Mouse (Mus musculus): Measurements from ENCODE around the gene Armc8. TPM values are rescaled to one million over a fixed set of nuclear protein-coding genes. Genes with fewer than 3 reads are reported as not detected.
"Not testable (repeated sequence)": the region's sequence is repeated elsewhere in the genome, so short reads cannot be mapped to it uniquely, and the experiment has no call there.

Gene Armc8
- polyA plus RNA-seq (2015; fragmentation: Nextera tagmentation; extraction: Ambion mirVana), result 24.3 and 25.0 TPM in 2 replicates

- WGBS, result under 1% methylated on average over 68 of the region's 70 CpGs
- Histone ChIP-seq H3K9ac (replicated peaks; ENCODE audit: low read length) (peak within 1 kb of the TSS; percentile 90), H3K4me2 (replicated peaks; ENCODE audit: low read depth, low read length) (peak within 1 kb of the TSS; percentile 92), H3K27ac (ENCODE audit: low read length) (peak within 1 kb of the TSS; percentile 97), H3K9me3 (ENCODE audit: low read length) (no peaks in the 10 kb centered on the region), H3K4me3 (ENCODE audit: low read length) (peak within 1 kb of the TSS; percentile 96), H3K27me3 (ENCODE audit: insufficient read depth, low read length) (no peaks in the 10 kb centered on the region; the same call in 1 of the 2 replicates), H3K4me1 (ENCODE audit: insufficient read depth, low read length) (peaks cover 14% of the 10 kb centered on the region), H3K36me3 (ENCODE audit: insufficient read depth, low read length) (no peaks in the 10 kb centered on the region)
- peak; percentile 95 for ATAC-seq (ENCODE audit: low FRiP score, low TSS enrichment)
These were observed at the start of gene Armc8 for GRCm38 (mm10) chr9:99568347-99569070. TSS of gene Armc8 (minus strand) at chr9:99568899.

- Histone ChIP-seq H3K27ac (ENCODE audit: low read length) (no peak within 1 kb of the TSS), H3K4me1 (ENCODE audit: insufficient read depth, low read length) (no peaks in the 10 kb centered on the region), H3K27me3 (ENCODE audit: insufficient read depth, low read length) (peaks cover 4% of the 10 kb centered on the region; the same call in 1 of the 2 replicates), H3K4me2 (replicated peaks; ENCODE audit: low read depth, low read length) (no peak within 1 kb of the TSS), H3K9me3 (ENCODE audit: low read length) (no peaks in the 10 kb centered on the region), H3K4me3 (ENCODE audit: low read length) (no peak within 1 kb of the TSS), H3K36me3 (ENCODE audit: insufficient read depth, low read length) (no peaks in the 10 kb centered on the region), H3K9ac (replicated peaks; ENCODE audit: low read length) (no peak within 1 kb of the TSS)
- 47% methylated on average over 2 of the region's 2 CpGs for WGBS
- no peak for ATAC-seq (ENCODE audit: low FRiP score, low TSS enrichment)
These were observed 43.5 kb upstream of the Armc8 start, which contains the start of gene A4gnt for GRCm38 (mm10) chr9:99612202-99612601. TSS of gene A4gnt (plus strand) at chr9:99612502.

GRCm38 (mm10) chr9:99603566-99603965, 34.9 kb upstream of the Armc8 start:
- H3K4me2 ChIP-seq (replicated peaks; ENCODE audit: low read depth, low read length), result no peak overlapping the region
- no peaks in the 10 kb centered on the region for H3K9me3 ChIP-seq (ENCODE audit: low read length)
- H3K9ac ChIP-seq (replicated peaks; ENCODE audit: low read length), result no peak overlapping the region
- no peak overlapping the region for H3K27ac ChIP-seq (ENCODE audit: low read length)
- no peak overlapping the region for H3K4me3 ChIP-seq (ENCODE audit: low read length)
- H3K36me3 ChIP-seq (ENCODE audit: insufficient read depth, low read length), result no peaks in the 10 kb centered on the region
- 47% methylated on average over 2 of the region's 2 CpGs for WGBS
- no peaks in the 10 kb centered on the region for H3K4me1 ChIP-seq (ENCODE audit: insufficient read depth, low read length)
- no peaks in the 10 kb centered on the region for H3K27me3 ChIP-seq (ENCODE audit: insufficient read depth, low read length)
- ATAC-seq (ENCODE audit: low FRiP score, low TSS enrichment), result no peak

- H3K4me1 ChIP-seq (ENCODE audit: insufficient read depth, low read length); H3K27me3 ChIP-seq (ENCODE audit: insufficient read depth, low read length); H3K4me2 ChIP-seq (replicated peaks; ENCODE audit: low read depth, low read length); H3K9ac ChIP-seq (replicated peaks; ENCODE audit: low read length); H3K27ac ChIP-seq (ENCODE audit: low read length); H3K4me3 ChIP-seq (ENCODE audit: low read length); H3K9me3 ChIP-seq (ENCODE audit: low read length); H3K36me3 ChIP-seq (ENCODE audit: insufficient read depth, low read length); ATAC-seq (ENCODE audit: low FRiP score, low TSS enrichment): not testable (repeated sequence)
- 95% methylated on average over 6 of the region's 6 CpGs for WGBS
These were observed 30.4 kb upstream of the Armc8 start for GRCm38 (mm10) chr9:99599127-99599526.

GRCm38 (mm10) chr9:99591144-99591543, 22.4 kb upstream of the Armc8 start:
- Histone ChIP-seq H3K27ac (ENCODE audit: low read length) (no peak overlapping the region), H3K9me3 (ENCODE audit: low read length) (no peaks in the 10 kb centered on the region), H3K36me3 (ENCODE audit: insufficient read depth, low read length) (no peaks in the 10 kb centered on the region), H3K4me1 (ENCODE audit: insufficient read depth, low read length) (no peaks in the 10 kb centered on the region), H3K27me3 (ENCODE audit: insufficient read depth, low read length) (no peaks in the 10 kb centered on the region), H3K4me3 (ENCODE audit: low read length) (no peak overlapping the region), H3K9ac (replicated peaks; ENCODE audit: low read length) (no peak overlapping the region), H3K4me2 (replicated peaks; ENCODE audit: low read depth, low read length) (no peak overlapping the region)
- no peak for ATAC-seq (ENCODE audit: low FRiP score, low TSS enrichment)
- WGBS, result 72% methylated on average over 8 of the region's 8 CpGs

GRCm38 (mm10) chr9:99587505-99588202, 19.0 kb upstream of the Armc8 start:
- Histone ChIP-seq H3K9ac (replicated peaks; ENCODE audit: low read length) (no peak overlapping the region), H3K4me3 (ENCODE audit: low read length) (no peak overlapping the region), H3K4me2 (replicated peaks; ENCODE audit: low read depth, low read length) (no peak overlapping the region), H3K27me3 (ENCODE audit: insufficient read depth, low read length) (no peaks in the 10 kb centered on the region), H3K9me3 (ENCODE audit: low read length) (no peaks in the 10 kb centered on the region), H3K27ac (ENCODE audit: low read length) (no peak overlapping the region), H3K36me3 (ENCODE audit: insufficient read depth, low read length) (peaks cover 12% of the 10 kb centered on the region), H3K4me1 (ENCODE audit: insufficient read depth, low read length) (no peaks in the 10 kb centered on the region)
- 31% methylated on average over 8 of the region's 8 CpGs for WGBS
- ATAC-seq (ENCODE audit: low FRiP score, low TSS enrichment), result peak; percentile 42; the same call in 1 of the 2 replicates

- Histone ChIP-seq H3K4me2 (replicated peaks; ENCODE audit: low read depth, low read length) (no peak overlapping the region), H3K27ac (ENCODE audit: low read length) (no peak overlapping the region), H3K9ac (replicated peaks; ENCODE audit: low read length) (no peak overlapping the region), H3K4me3 (ENCODE audit: low read length) (no peak overlapping the region), H3K36me3 (ENCODE audit: insufficient read depth, low read length) (peaks cover 29% of the 10 kb centered on the region), H3K4me1 (ENCODE audit: insufficient read depth, low read length) (peaks cover 5% of the 10 kb centered on the region; the same call in 1 of the 2 replicates), H3K9me3 (ENCODE audit: low read length) (no peaks in the 10 kb centered on the region), H3K27me3 (ENCODE audit: insufficient read depth, low read length) (no peaks in the 10 kb centered on the region)
- 35% methylated on average over 2 of the region's 2 CpGs for WGBS
- no peak for ATAC-seq (ENCODE audit: low FRiP score, low TSS enrichment)
These were observed 12.0 kb upstream of the Armc8 start for GRCm38 (mm10) chr9:99580655-99581054.

GRCm38 (mm10) chr9:99575677-99576480, 7.2 kb upstream of the Armc8 start, which contains the start of gene Dbr1:
TSS of gene Dbr1 (plus strand) at chr9:99575799.
- H3K9ac ChIP-seq (replicated peaks; ENCODE audit: low read length), result peak within 1 kb of the TSS; percentile 94
- peak within 1 kb of the TSS; percentile 94 for H3K4me3 ChIP-seq (ENCODE audit: low read length)
- no peaks in the 10 kb centered on the region; the same call in 1 of the 2 replicates for H3K27me3 ChIP-seq (ENCODE audit: insufficient read depth, low read length)
- peaks cover 8% of the 10 kb centered on the region; the same call in 1 of the 2 replicates for H3K36me3 ChIP-seq (ENCODE audit: insufficient read depth, low read length)
- H3K9me3 ChIP-seq (ENCODE audit: low read length), result no peaks in the 10 kb centered on the region
- peak within 1 kb of the TSS; percentile 84 for H3K27ac ChIP-seq (ENCODE audit: low read length)
- H3K4me1 ChIP-seq (ENCODE audit: insufficient read depth, low read length), result peaks cover 5% of the 10 kb centered on the region; the same call in 1 of the 2 replicates
- under 1% methylated on average over 57 of the region's 57 CpGs for WGBS
- peak within 1 kb of the TSS; percentile 75 for H3K4me2 ChIP-seq (replicated peaks; ENCODE audit: low read depth, low read length)
- peak; percentile 95 for ATAC-seq (ENCODE audit: low FRiP score, low TSS enrichment)

GRCm38 (mm10) chr9:99569071-99569397, 335 bp upstream of the Armc8 start:
- ATAC-seq (ENCODE audit: low FRiP score, low TSS enrichment), result no peak; the same call in 1 of the 2 replicates
- Histone ChIP-seq H3K27me3 (ENCODE audit: insufficient read depth, low read length) (no peaks in the 10 kb centered on the region; the same call in 1 of the 2 replicates), H3K9me3 (ENCODE audit: low read length) (no peaks in the 10 kb centered on the region), H3K4me1 (ENCODE audit: insufficient read depth, low read length) (peaks cover 14% of the 10 kb centered on the region), H3K9ac (replicated peaks; ENCODE audit: low read length) (peak overlapping the region; percentile 90), H3K36me3 (ENCODE audit: insufficient read depth, low read length) (no peaks in the 10 kb centered on the region), H3K4me2 (replicated peaks; ENCODE audit: low read depth, low read length) (peak overlapping the region; percentile 92), H3K27ac (ENCODE audit: low read length) (peak overlapping the region; percentile 97), H3K4me3 (ENCODE audit: low read length) (peak overlapping the region; percentile 96)
- WGBS, result 2% methylated on average over 9 of the region's 9 CpGs

All from kidney, embryonic 16.5 days (tissue).